ENCODE assay signal across 18 mouse cellular contexts in the genomic region with DNA sequence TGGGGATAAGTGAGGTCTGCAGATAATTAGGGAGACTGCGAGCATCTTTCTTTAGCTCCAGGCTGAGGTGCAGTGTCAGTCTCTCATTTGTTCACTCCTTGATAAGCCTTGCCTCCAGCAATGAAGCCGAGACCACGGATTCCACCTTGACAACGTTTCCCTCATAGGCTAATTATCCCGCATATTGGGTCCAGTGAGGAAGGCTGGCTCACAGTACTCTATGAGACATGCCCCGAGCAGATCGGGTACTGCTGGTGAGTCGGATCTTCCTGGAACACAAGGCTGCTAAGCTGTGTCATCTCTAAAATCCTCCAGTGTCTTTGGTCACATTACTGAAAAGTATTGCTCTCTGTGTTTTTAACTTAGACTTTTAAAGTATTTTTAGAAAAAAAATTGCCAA.
"Had no signal": no experiment of that assay in that cellular context is flagged by ENCODE, and none has a peak within 500 bp of the region (broad histone marks: within the 10 kb centered on the region; RNA-seq: fewer than 3 reads in every experiment).

No protein-coding gene starts in this region.

- H3K4me1 ChIP-seq: liver, embryonic 13.5 days; liver, embryonic 15.5 days; megakaryocyte, embryonic 14.5 days had no signal

- DNase-seq: liver, embryonic 13.5 days; liver, postnatal 0 days; lung, adult 2 months; lung, postnatal 14 days; lung, postnatal 36 days; right cerebral cortex, postnatal 14 days; thymus, adult 2 months; thymus, postnatal 14 days; thymus, postnatal 36 days had no signal

- H3K36me3 ChIP-seq: liver, embryonic 13.5 days; liver, embryonic 15.5 days; lung, embryonic 15.5 days; midbrain, embryonic 13.5 days; neural tube, embryonic 12.5 days; stomach, embryonic 15.5 days had no signal

- H3K9me3 ChIP-seq: liver, embryonic 13.5 days; liver, embryonic 15.5 days; lung, embryonic 15.5 days; megakaryocyte, embryonic 14.5 days; midbrain, embryonic 13.5 days; neural tube, embryonic 12.5 days; stomach, embryonic 15.5 days had no signal

- H3K27ac ChIP-seq: liver, embryonic 13.5 days; liver, embryonic 15.5 days; lung, embryonic 15.5 days; macrophage; midbrain, embryonic 13.5 days; neural tube, embryonic 12.5 days; stomach, embryonic 15.5 days; stomach, postnatal 0 days had no signal

- ATAC-seq: liver, postnatal 0 days; lung, postnatal 0 days; midbrain, embryonic 13.5 days had no signal

- H3K4me3 ChIP-seq: liver, embryonic 13.5 days; liver, embryonic 15.5 days; lung, embryonic 15.5 days; megakaryocyte, embryonic 14.5 days; midbrain, embryonic 13.5 days; neural tube, embryonic 12.5 days; stomach, embryonic 15.5 days had no signal

- H3K27me3 ChIP-seq: liver, embryonic 13.5 days; liver, embryonic 15.5 days; lung, embryonic 15.5 days; megakaryocyte, embryonic 14.5 days; midbrain, embryonic 13.5 days; neural tube, embryonic 12.5 days; stomach, embryonic 15.5 days had no signal

- H3K9ac ChIP-seq: liver, embryonic 13.5 days; liver, embryonic 15.5 days; liver, postnatal 0 days; lung, embryonic 15.5 days; midbrain, embryonic 13.5 days; neural tube, embryonic 12.5 days; stomach, embryonic 15.5 days had no signal

- H3K4me2 ChIP-seq: liver, embryonic 13.5 days; liver, embryonic 15.5 days; lung, embryonic 15.5 days; midbrain, embryonic 13.5 days; neural tube, embryonic 12.5 days; stomach, embryonic 15.5 days had no signal
